Mouse (Mus musculus): ENCODE data around the gene Nlrp10.

Gene Nlrp10

GRCm38 (mm10) chr7:108929726-108930393 lies at the start of gene Nlrp10:
TSS of gene Nlrp10 (minus strand) at chr7:108930178.
- DNase-seq (ENCODE audit: low spot score) = no peak

- no peak for DNase-seq (ENCODE audit: low spot score)
Measured at GRCm38 (mm10) chr7:108972273-108972672, 42.3 kb upstream of the Nlrp10 start.

- no peak for DNase-seq (ENCODE audit: low spot score)
Measured at GRCm38 (mm10) chr7:108968201-108968600, 38.2 kb upstream of the Nlrp10 start.

GRCm38 (mm10) chr7:108966742-108967362 lies 36.9 kb upstream of the Nlrp10 start:
- DNase-seq (ENCODE audit: low spot score) = no peak

- DNase-seq (ENCODE audit: low spot score) = no peak
Measured at GRCm38 (mm10) chr7:108965968-108966367, 36.0 kb upstream of the Nlrp10 start.

- DNase-seq (ENCODE audit: low spot score) = no peak
Measured at GRCm38 (mm10) chr7:108957734-108958133, 27.8 kb upstream of the Nlrp10 start.

DNA sequence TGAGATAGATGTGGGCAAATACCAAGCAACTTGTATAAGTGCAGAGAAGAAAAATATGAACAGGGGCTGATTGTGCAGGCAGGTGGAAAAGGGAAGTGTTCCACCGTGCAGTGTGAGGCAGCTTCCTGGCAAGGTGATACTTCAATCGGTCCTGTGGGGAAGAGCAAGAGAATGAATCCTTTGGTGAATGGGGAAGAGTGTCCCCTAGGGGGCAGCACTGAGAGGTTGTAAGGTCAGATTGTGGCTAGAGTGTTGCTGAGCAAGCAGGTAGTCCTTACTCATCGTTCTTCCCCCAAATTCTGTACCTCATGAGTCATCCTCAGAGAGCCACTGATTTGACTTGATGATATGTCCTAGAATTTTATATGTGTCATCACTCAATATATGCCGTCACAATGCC lies 24.2 kb upstream of the Nlrp10 start:
- DNase-seq (ENCODE audit: low spot score) = peak; percentile 39

DNA sequence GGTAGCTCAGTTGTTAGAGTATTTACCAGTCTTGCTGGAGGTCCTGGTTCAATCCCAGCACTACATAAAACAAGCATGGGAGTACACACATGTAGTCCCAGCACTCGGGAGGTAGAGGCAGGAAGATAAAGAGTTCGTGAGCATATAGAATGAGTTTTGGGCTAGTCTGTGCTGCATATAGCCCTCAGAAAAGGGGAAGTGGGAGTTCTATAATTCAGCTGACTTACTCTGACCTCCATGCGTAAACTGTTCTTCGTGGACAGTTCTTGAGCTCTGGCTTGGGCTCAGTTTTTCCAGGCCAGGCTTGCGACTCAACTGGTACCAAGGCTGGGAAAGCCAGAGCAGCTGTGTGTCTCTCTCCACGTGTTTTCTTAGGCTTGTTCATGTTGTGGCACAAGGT lies 22.8 kb upstream of the Nlrp10 start:
- no peak for DNase-seq (ENCODE audit: low spot score)

DNA sequence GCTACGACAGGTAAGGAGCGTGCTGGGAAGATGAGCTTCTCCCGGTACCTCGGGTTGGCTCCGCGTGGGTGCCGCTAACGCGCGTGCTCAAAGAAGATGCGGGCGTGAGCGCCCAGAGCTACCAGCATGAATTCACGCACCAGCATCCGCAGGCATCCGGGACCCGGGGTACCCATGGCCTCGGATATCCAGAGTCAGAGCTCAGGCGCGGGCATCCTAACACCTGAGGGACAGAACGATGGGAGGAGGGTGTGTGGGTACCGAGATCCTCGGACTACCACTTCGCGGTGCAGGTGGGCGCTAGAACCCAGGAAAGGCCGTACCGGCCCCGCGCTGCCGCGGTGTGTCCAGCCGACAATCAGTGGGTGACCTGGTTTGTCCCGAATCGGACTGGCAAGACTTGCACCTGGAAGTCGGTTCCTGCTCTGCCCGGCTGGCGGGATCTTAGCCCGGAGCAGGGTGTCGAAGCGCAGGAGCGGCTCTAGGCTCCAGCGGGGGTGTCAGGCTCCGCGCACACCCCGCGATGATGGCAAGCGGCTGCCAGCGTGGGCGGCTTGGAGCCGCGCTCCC lies 20.9 kb upstream of the Nlrp10 start:
- peak; percentile 35 for DNase-seq (ENCODE audit: low spot score)

- peak; percentile 61 for DNase-seq (ENCODE audit: low spot score)
Measured at GRCm38 (mm10) chr7:108950312-108950761, 20.4 kb upstream of the Nlrp10 start, which contains the start of gene Tub. TSS of gene Tub (plus strand) at chr7:108950338.

DNA sequence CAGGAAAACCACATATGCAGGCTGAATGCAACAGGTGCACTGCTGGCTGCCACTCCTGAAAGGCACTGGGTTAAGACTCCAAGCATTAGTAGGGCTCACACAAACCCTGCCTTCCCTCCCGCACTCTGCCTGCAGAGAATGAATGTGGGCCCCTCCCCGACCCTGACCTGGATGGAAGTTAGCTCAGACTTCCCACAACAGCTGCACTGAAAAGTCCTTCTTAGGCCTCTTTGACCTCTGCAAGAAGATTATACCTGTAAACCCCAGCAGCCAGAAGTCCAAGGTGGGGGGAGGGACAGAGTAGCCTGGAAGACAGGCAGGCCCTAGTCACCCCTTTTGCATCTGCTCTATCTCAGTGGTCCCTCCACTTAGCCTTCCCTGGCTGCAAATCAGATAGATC lies 19.3 kb upstream of the Nlrp10 start:
- DNase-seq (ENCODE audit: low spot score) = no peak

DNA sequence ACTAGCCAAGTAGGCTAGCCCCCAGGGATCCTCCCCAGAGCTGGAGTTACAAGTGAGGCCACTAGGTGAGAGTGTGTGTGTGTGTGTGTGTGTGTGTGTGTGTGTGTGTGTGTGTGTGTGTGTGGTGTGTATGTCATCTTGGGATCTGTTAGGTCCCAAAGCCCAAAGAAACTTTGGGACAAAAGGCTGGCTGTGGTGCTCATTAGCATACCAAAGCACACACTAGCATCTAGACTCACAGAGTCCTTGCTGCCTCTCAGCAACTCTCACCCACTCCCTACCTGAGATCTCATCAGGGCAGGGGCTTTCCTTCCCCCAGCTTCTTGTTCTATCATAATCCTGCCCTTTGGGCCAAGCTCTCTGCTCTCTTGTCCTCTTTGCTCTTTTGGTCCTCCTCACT lies 18.6 kb upstream of the Nlrp10 start:
- DNase-seq (ENCODE audit: low spot score) = no peak

DNA sequence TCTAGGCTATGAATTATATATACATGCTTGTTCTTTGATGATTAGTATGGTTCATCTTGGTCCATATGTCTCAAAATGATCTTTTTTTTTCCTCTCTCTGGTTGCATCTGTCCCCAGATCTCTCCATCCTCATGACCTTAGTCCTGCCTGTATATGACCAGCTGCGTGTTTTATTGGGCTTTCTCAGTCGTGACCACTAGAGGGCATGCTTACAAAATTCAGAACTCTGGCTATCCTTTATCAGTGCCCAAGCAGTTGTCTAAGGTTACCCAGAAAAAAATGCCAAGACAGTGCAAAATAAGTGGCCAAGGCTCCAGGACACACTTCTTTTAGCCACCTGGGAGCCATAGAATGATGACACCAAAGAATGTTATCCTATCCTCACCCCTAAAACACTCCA lies 14.0 kb upstream of the Nlrp10 start:
- no peak for DNase-seq (ENCODE audit: low spot score)

DNA sequence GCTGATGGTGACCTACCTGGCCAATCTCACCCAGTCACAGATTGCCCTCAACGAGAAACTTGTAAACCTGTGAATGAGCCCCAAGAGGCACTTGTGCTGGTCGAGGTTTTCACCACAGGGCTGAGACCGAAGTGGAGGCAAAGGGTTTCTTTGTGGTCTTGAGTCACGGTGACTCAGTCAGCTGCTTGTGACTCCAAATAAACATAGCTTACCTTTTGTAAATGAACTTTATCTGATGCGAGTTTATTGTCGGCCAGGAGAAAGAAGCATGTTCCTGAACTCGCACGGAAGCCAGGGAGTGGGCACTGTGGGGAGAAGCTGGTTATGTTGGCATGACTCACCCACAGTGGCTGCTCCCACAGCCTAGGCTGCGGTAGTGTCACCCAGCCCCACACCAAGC lies 11.5 kb upstream of the Nlrp10 start:
- DNase-seq (ENCODE audit: low spot score) = no peak

DNA sequence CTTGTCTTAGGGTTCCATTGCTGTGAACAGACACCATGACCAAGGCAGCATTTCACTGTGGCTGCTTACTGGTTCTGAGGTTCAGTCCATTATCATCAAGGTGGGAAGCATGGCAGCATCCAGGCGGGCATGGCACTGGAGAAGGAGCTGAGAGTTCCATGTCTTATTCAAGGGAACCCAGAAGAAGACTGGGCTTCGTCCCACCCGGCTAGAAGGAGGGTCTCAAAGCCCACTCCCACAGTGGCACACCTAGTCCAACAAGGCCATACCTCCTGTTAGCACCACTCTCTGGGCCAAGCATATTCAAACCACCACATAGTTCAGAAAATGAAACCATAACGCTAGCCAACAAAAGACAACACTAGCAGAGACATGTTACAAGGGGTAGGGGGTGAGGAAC lies 6.6 kb upstream of the Nlrp10 start:
- DNase-seq (ENCODE audit: low spot score) = no peak

- DNase-seq (ENCODE audit: low spot score) = no peak
Measured at GRCm38 (mm10) chr7:108935411-108935810, 5.4 kb upstream of the Nlrp10 start.

DNA sequence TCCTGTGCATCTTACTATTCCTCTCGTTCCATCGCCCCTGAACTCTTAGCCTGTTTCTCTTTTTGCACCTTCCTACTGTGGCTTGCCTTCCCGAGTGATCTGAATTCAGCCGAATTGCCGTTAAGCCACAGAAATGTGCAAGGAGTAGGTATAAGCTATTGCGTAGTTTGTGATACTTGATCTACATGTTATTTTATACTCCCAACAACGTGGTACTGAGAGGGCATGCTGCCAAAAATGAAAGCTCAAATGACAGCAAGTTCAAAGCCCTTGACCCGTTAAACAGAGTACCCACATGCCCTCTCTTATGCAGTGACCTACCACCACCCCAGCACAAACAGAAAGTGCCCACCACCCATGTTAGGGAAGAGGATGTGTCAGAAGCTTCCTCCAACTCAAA lies 4.9 kb upstream of the Nlrp10 start:
- no peak for DNase-seq (ENCODE audit: low spot score)

GRCm38 (mm10) chr7:108933794-108934731 lies 4.1 kb upstream of the Nlrp10 start, which contains the start of gene Eif3f:
TSS of gene Eif3f (plus strand) at chr7:108934417.
- DNase-seq (ENCODE audit: low spot score) = peak; percentile 94

- no peak for DNase-seq (ENCODE audit: low spot score)
Measured at GRCm38 (mm10) chr7:108928280-108929188, 1.4 kb downstream of the Nlrp10 start.

GRCm38 (mm10) chr7:108927043-108927442 lies 2.9 kb downstream of the Nlrp10 start:
- DNase-seq (ENCODE audit: low spot score) = no peak

GRCm38 (mm10) chr7:108903969-108904368 lies 26.0 kb downstream of the Nlrp10 start:
- no peak for DNase-seq (ENCODE audit: low spot score)
